ENCODE assay signal across 17 mouse cellular contexts in genomic region chr2:178219454-178220147, GRCm38 (mm10).
A peak's percentile ranks its signal among the peaks of the same experiment; 100 is the strongest.
DNase-seq lines count a peak whose midpoint lies in the region; ATAC-seq and TF ChIP-seq lines count a peak whose summit lies in the region.
"Had no signal": no experiment of that assay in that cellular context is flagged by ENCODE, and none has a peak within 500 bp of the region (broad histone marks: within the 10 kb centered on the region; RNA-seq: fewer than 3 reads in every experiment).

No protein-coding gene starts in this region.

- no peak for TF ChIP-seq EP300 in liver, embryonic 14.5 days (IDR thresholded peaks at IDR 0.05; ENCODE audit: low read depth)

- ATAC-seq in frontal cortex, adult (ENCODE audit: low TSS enrichment), result peak; percentile 52
- peak; percentile 33; the same call in 1 of the 2 replicates for ATAC-seq in hindbrain, embryonic 15.5 days (ENCODE audit: low FRiP score, low read depth)
- ATAC-seq in hindbrain, embryonic 11.5 days (ENCODE audit: low FRiP score), result no peak
- peak; percentile 81 for ATAC-seq in liver, embryonic 14.5 days (ENCODE audit: insufficient read depth)
- ATAC-seq: CD4-positive, CD25-positive, alpha-beta regulatory T cell, adult 4 months; intestine, postnatal 0 days had no signal

- no peak overlapping the region for H3K4me2 ChIP-seq in hindbrain, embryonic 15.5 days
- H3K4me2 ChIP-seq in hindbrain, embryonic 11.5 days (replicated peaks; ENCODE audit: low read depth, low read length), result no peak overlapping the region
- no peak overlapping the region for H3K4me2 ChIP-seq in liver, embryonic 14.5 days (ENCODE audit: low read depth)
- H3K4me2 ChIP-seq: lung, embryonic 15.5 days had no signal

- no peaks in the 10 kb centered on the region for H3K9me3 ChIP-seq in hindbrain, embryonic 15.5 days
- H3K9me3 ChIP-seq in hindbrain, embryonic 11.5 days (ENCODE audit: control insufficient read depth, low read length), result no peaks in the 10 kb centered on the region
- no peaks in the 10 kb centered on the region for H3K9me3 ChIP-seq in liver, embryonic 14.5 days (ENCODE audit: control insufficient read depth, low read length)
- H3K9me3 ChIP-seq: hindbrain, embryonic 10.5 days; limb, embryonic 10.5 days; lung, embryonic 15.5 days; megakaryocyte, embryonic 14.5 days had no signal

- H3K27ac ChIP-seq in hindbrain, embryonic 15.5 days (replicated peaks), result no peak overlapping the region
- no peak overlapping the region for H3K27ac ChIP-seq in hindbrain, embryonic 11.5 days (ENCODE audit: low read depth, low read length)
- no peak overlapping the region for H3K27ac ChIP-seq in liver, embryonic 14.5 days
- H3K27ac ChIP-seq: hindbrain, embryonic 10.5 days; limb, embryonic 10.5 days; lung, embryonic 15.5 days had no signal

- no peaks in the 10 kb centered on the region for H3K4me1 ChIP-seq in hindbrain, embryonic 15.5 days (replicated peaks)
- H3K4me1 ChIP-seq in hindbrain, embryonic 11.5 days (replicated peaks; ENCODE audit: control insufficient read depth, insufficient read depth, low read length), result no peaks in the 10 kb centered on the region
- no peaks in the 10 kb centered on the region; a peak in 1 of 4 replicates for H3K4me1 ChIP-seq in liver, embryonic 14.5 days (replicated peaks; ENCODE audit: control insufficient read depth in 2 of 2, insufficient read depth in 2 of 2, low read length in 1 of 2)
- H3K4me1 ChIP-seq: hindbrain, embryonic 10.5 days; limb, embryonic 10.5 days; lung, embryonic 15.5 days had no signal

- H3K4me3 ChIP-seq in hindbrain, embryonic 15.5 days, result no peak overlapping the region
- no peak overlapping the region for H3K4me3 ChIP-seq in hindbrain, embryonic 11.5 days (ENCODE audit: low read depth, low read length)
- no peak overlapping the region for H3K4me3 ChIP-seq in liver, embryonic 14.5 days (ENCODE audit: insufficient read depth in 1 of 2, low read depth in 2 of 2, low read length in 2 of 2)
- H3K4me3 ChIP-seq: hindbrain, embryonic 10.5 days; limb, embryonic 10.5 days; lung, embryonic 15.5 days; megakaryocyte, embryonic 14.5 days had no signal

- no peak for TF ChIP-seq CTCF in liver, embryonic 14.5 days (IDR thresholded peaks at IDR 0.05; ENCODE audit: low read depth)

- whole genome bisulfite sequencing in hindbrain, embryonic 15.5 days, result 67% methylated on average over 5 of the region's 5 CpGs
- WGBS in hindbrain, embryonic 11.5 days, result 80% methylated on average over 5 of the region's 5 CpGs
- WGBS in liver, embryonic 14.5 days (ENCODE audit: insufficient replicate concordance), result 55% methylated on average over 5 of the region's 5 CpGs

- H3K36me3 ChIP-seq in hindbrain, embryonic 15.5 days, result no peaks in the 10 kb centered on the region
- no peaks in the 10 kb centered on the region for H3K36me3 ChIP-seq in hindbrain, embryonic 11.5 days (ENCODE audit: control insufficient read depth, insufficient read depth, low read length)
- no peaks in the 10 kb centered on the region for H3K36me3 ChIP-seq in liver, embryonic 14.5 days (replicated peaks; ENCODE audit: control insufficient read depth, insufficient read depth, low read depth)
- H3K36me3 ChIP-seq: hindbrain, embryonic 10.5 days; limb, embryonic 10.5 days; lung, embryonic 15.5 days had no signal

- no peak for DNase-seq in frontal cortex, postnatal 10 days (ENCODE audit: low spot score in 2 of 2)
- DNase-seq in hindbrain, embryonic 11.5 days (ENCODE audit: low spot score), result no peak
- DNase-seq in brain, adult 2 months (ENCODE audit: low read depth, low spot score), result peak; percentile 89
- DNase-seq in liver, embryonic 14.5 days (ENCODE audit: low read depth in 3 of 3, low spot score in 3 of 3), result no peak
- no peak for DNase-seq in adrenal gland, adult 18-20 months (ENCODE audit: low spot score in 2 of 2)
- DNase-seq: adrenal gland, postnatal 25 days; cerebellum, adult 11-12 months; kidney, postnatal 14 days; right cerebral cortex, postnatal 25 days had no signal

- H3K9ac ChIP-seq in hindbrain, embryonic 15.5 days, result no peak overlapping the region
- H3K9ac ChIP-seq in hindbrain, embryonic 11.5 days (ENCODE audit: low read depth, low read length), result no peak overlapping the region
- H3K9ac ChIP-seq in liver, embryonic 14.5 days (replicated peaks), result no peak overlapping the region
- H3K9ac ChIP-seq: lung, embryonic 15.5 days had no signal

- no peaks in the 10 kb centered on the region for H3K27me3 ChIP-seq in hindbrain, embryonic 15.5 days
- H3K27me3 ChIP-seq in hindbrain, embryonic 11.5 days (ENCODE audit: control insufficient read depth, insufficient read depth, low read length), result no peaks in the 10 kb centered on the region
- H3K27me3 ChIP-seq in liver, embryonic 14.5 days (ENCODE audit: control insufficient read depth, insufficient read depth, low read length), result no peaks in the 10 kb centered on the region
- H3K27me3 ChIP-seq: lung, embryonic 15.5 days had no signal
